Mouse (Mus musculus): ENCODE results near the gene Wfikkn2.

DNA sequence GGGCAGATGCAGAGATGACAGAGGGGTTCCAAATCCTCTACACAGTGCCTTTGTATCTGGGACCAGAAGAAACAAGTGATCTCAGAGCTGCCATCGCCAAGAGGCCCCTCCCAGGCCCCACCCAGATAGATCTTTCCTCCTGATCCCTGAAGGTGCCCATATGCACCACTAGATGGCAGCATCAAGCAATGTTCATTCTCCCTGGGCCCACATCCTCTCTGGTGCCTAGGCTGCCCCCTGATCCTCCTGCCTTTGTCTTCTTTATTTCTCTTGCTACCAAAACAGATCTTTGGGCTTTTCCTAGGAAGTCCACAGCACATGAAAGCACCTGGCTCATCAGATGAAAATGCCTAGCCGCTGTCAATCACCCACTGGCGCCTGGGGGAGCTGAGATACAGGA is 9.7 kb downstream of the Wfikkn2 start:
- TF ChIP-seq CTCF (IDR thresholded peaks at IDR 0.05; ENCODE audit: low read depth, low read length) (peak; percentile 66), POLR2A (IDR thresholded peaks at IDR 0.05; ENCODE audit: borderline replicate concordance, low read depth, low read length) (no peak)

All from bone marrow macrophage, adult 2 months (primary cell).